Mouse (Mus musculus): ENCODE data around the gene Cym. TPM values are rescaled to one million over a fixed set of nuclear protein-coding genes. Genes with fewer than 3 reads are reported as not detected.

Cym gene
- polyA plus RNA-seq, 1 experiment from 2014 or later, result 1.2 TPM

- H3K4me3 ChIP-seq (replicated peaks; ENCODE audit: low read depth, low read length), result no peak within 1 kb of the TSS
- H3K27ac ChIP-seq, result no peak within 1 kb of the TSS
- DNase-seq (ENCODE audit: low spot score), result peak; percentile 10
- no peaks in the 10 kb centered on the region for H3K9me3 ChIP-seq (replicated peaks; ENCODE audit: low read length)
- ATAC-seq (replicated peaks; ENCODE audit: low FRiP score, low read depth), result peak; percentile 61; the same call in 1 of the 2 replicates
- H3K9ac ChIP-seq (ENCODE audit: low read depth, low read length), result no peak within 1 kb of the TSS
- WGBS, result 10% methylated on average over 1 of the region's 1 CpGs
- no peak within 1 kb of the TSS for H3K4me2 ChIP-seq (ENCODE audit: low read length)
- H3K36me3 ChIP-seq (ENCODE audit: insufficient read depth, low read length), result no peaks in the 10 kb centered on the region
- no peaks in the 10 kb centered on the region for H3K27me3 ChIP-seq (ENCODE audit: insufficient read depth, low read length)
- 0 out of 2 replicates have a peak, but pooled peaks cover 3% of the 10 kb centered on the region for H3K4me1 ChIP-seq (replicated peaks; ENCODE audit: insufficient read depth, low read length)
- no peak for TF ChIP-seq CTCF (IDR thresholded peaks at IDR 0.05; ENCODE audit: low read depth)
Measured at GRCm38 (mm10) chr3:107230527-107230926, 9.0 kb upstream of the Cym start, which contains the start of gene A630076J17Rik. Gene A630076J17Rik, plus strand, starts transcription at chr3:107230614.

DNA sequence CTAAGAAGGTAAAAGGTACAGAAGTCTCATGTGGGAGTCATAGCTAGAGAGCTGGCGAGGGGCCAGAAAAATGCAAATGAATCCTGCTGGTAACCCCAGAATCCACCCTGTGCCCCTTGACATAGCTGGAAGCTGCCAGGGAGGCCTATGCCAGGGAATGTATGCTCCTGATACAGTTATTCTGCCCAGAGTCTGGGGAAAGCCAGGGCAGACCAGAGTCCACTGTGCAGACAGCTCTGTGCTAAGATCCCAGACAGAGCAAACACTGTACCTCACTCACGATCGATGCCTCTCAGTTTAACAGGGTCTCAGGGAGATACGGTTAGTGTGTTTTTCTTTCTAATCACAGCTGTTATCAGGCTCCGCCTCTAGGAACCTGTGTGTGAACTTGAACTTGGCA is 8.3 kb upstream of the Cym start:
- Histone ChIP-seq H3K27me3 (ENCODE audit: insufficient read depth, low read length) (no peaks in the 10 kb centered on the region), H3K9me3 (replicated peaks; ENCODE audit: low read length) (no peaks in the 10 kb centered on the region), H3K4me2 (ENCODE audit: low read length) (no peak overlapping the region), H3K4me1 (replicated peaks; ENCODE audit: insufficient read depth, low read length) (0 out of 2 replicates have a peak, but pooled peaks cover 3% of the 10 kb centered on the region), H3K4me3 (replicated peaks; ENCODE audit: low read depth, low read length) (no peak overlapping the region), H3K27ac (no peak overlapping the region), H3K36me3 (ENCODE audit: insufficient read depth, low read length) (no peaks in the 10 kb centered on the region), H3K9ac (ENCODE audit: low read depth, low read length) (no peak overlapping the region)
- DNase-seq (ENCODE audit: low spot score) (no peak), ATAC-seq (replicated peaks; ENCODE audit: low FRiP score, low read depth) (no peak)
- WGBS, result 35% methylated on average over 5 of the region's 5 CpGs
- no peak for TF ChIP-seq CTCF (IDR thresholded peaks at IDR 0.05; ENCODE audit: low read depth)

GRCm38 (mm10) chr3:107229221-107229620 is 7.7 kb upstream of the Cym start:
- ATAC-seq (replicated peaks; ENCODE audit: low FRiP score, low read depth), result no peak
- H3K9me3 ChIP-seq (replicated peaks; ENCODE audit: low read length), result no peaks in the 10 kb centered on the region
- no peak overlapping the region for H3K4me3 ChIP-seq (replicated peaks; ENCODE audit: low read depth, low read length)
- no peaks in the 10 kb centered on the region for H3K36me3 ChIP-seq (ENCODE audit: insufficient read depth, low read length)
- H3K27ac ChIP-seq, result no peak overlapping the region
- no peak for DNase-seq (ENCODE audit: low spot score)
- 0 out of 2 replicates have a peak, but pooled peaks cover 3% of the 10 kb centered on the region for H3K4me1 ChIP-seq (replicated peaks; ENCODE audit: insufficient read depth, low read length)
- H3K4me2 ChIP-seq (ENCODE audit: low read length), result no peak overlapping the region
- H3K27me3 ChIP-seq (ENCODE audit: insufficient read depth, low read length), result no peaks in the 10 kb centered on the region
- WGBS, result 81% methylated on average over 5 of the region's 5 CpGs
- TF ChIP-seq CTCF (IDR thresholded peaks at IDR 0.05; ENCODE audit: low read depth), result no peak
- no peak overlapping the region for H3K9ac ChIP-seq (ENCODE audit: low read depth, low read length)

DNA sequence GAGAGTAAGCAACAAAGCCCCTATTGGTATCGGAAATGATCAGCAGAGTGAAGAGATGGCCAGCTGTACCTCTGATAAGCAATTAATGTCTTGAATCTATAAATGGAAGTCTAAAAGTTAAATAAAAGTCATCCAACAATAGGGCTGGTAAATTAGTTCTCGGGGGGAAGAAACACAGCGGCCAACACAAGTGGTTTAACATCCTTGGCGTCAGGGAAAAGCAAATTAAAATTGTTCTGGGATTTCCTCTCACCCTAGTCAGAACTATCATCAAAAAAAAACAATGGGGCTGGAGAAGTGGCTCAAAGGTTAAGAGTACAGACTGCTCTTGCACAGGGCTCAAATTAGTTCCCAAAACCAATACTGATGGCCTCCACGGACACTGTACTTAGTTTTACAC is 4.3 kb upstream of the Cym start:
- DNase-seq (ENCODE audit: low spot score) (no peak), ATAC-seq (replicated peaks; ENCODE audit: low FRiP score, low read depth) (no peak)
- Histone ChIP-seq H3K27me3 (ENCODE audit: insufficient read depth, low read length) (no peaks in the 10 kb centered on the region), H3K4me1 (replicated peaks; ENCODE audit: insufficient read depth, low read length) (no peaks in the 10 kb centered on the region), H3K9ac (ENCODE audit: low read depth, low read length) (no peak overlapping the region), H3K36me3 (ENCODE audit: insufficient read depth, low read length) (no peaks in the 10 kb centered on the region), H3K4me3 (replicated peaks; ENCODE audit: low read depth, low read length) (no peak overlapping the region), H3K27ac (no peak overlapping the region), H3K9me3 (replicated peaks; ENCODE audit: low read length) (no peaks in the 10 kb centered on the region), H3K4me2 (ENCODE audit: low read length) (no peak overlapping the region)
- TF ChIP-seq CTCF (IDR thresholded peaks at IDR 0.05; ENCODE audit: low read depth), result no peak
- 80% methylated on average over 5 of the region's 5 CpGs for WGBS

DNA sequence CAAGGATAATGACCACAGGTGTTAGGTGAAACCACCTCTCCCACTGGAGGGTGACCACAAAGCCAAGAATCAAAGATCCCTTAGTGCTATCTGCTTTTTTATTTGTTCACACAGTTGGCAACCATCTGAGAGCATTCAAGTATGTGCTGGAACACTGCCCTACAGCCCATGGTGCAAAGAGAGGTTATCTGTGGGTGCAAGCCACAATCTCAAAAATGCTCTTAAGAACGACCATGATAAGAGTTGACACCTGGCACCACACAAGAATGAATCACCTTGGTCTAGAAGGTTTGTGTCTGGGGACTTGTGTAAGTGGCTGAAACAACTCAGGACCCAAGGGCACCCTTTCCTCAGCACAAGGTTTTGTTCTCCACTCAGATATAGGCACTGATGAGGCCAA is 1.7 kb upstream of the Cym start:
- H3K27me3 ChIP-seq (ENCODE audit: insufficient read depth, low read length), result no peaks in the 10 kb centered on the region
- 59% methylated on average over 1 of the region's 1 CpGs for WGBS
- H3K4me1 ChIP-seq (replicated peaks; ENCODE audit: insufficient read depth, low read length), result no peaks in the 10 kb centered on the region
- no peaks in the 10 kb centered on the region for H3K9me3 ChIP-seq (replicated peaks; ENCODE audit: low read length)
- H3K4me3 ChIP-seq (replicated peaks; ENCODE audit: low read depth, low read length), result no peak overlapping the region
- H3K9ac ChIP-seq (ENCODE audit: low read depth, low read length), result no peak overlapping the region
- no peak overlapping the region for H3K4me2 ChIP-seq (ENCODE audit: low read length)
- no peaks in the 10 kb centered on the region for H3K36me3 ChIP-seq (ENCODE audit: insufficient read depth, low read length)
- TF ChIP-seq CTCF (IDR thresholded peaks at IDR 0.05; ENCODE audit: low read depth), result no peak
- DNase-seq (ENCODE audit: low spot score) (no peak), ATAC-seq (replicated peaks; ENCODE audit: low FRiP score, low read depth) (no peak)
- no peak overlapping the region for H3K27ac ChIP-seq

- Histone ChIP-seq H3K4me3 (replicated peaks; ENCODE audit: low read depth, low read length) (no peak overlapping the region), H3K9me3 (replicated peaks; ENCODE audit: low read length) (no peaks in the 10 kb centered on the region), H3K27me3 (ENCODE audit: insufficient read depth, low read length) (no peaks in the 10 kb centered on the region), H3K27ac (no peak overlapping the region), H3K9ac (ENCODE audit: low read depth, low read length) (no peak overlapping the region), H3K36me3 (ENCODE audit: insufficient read depth, low read length) (no peaks in the 10 kb centered on the region), H3K4me2 (ENCODE audit: low read length) (no peak overlapping the region), H3K4me1 (replicated peaks; ENCODE audit: insufficient read depth, low read length) (no peaks in the 10 kb centered on the region)
- ATAC-seq (replicated peaks; ENCODE audit: low FRiP score, low read depth) (no peak), DNase-seq (ENCODE audit: low spot score) (no peak)
- no peak for TF ChIP-seq CTCF (IDR thresholded peaks at IDR 0.05; ENCODE audit: low read depth)
- 87% methylated on average over 7 of the region's 7 CpGs for WGBS
Measured at GRCm38 (mm10) chr3:107218572-107218971, 3.0 kb downstream of the Cym start.

DNA sequence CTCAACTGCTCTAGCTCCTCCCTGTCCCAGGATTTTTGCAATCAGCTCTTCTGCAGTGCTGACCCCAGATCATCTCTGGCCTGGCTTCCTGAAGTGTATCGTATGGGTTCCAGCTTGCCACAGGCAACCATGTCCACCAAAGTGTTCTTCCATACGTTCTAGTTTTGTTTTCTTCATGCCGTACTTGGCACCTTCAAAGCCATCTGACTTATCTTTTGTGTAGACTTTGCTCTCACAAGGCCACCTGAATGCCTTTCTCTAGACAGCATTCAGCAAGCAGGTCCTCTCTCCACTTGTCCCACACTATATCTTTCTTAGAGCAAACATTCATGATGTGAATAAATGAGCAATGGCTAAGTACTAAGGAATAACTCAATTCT is 4.4 kb downstream of the Cym start:
- no peaks in the 10 kb centered on the region for H3K9me3 ChIP-seq (replicated peaks; ENCODE audit: low read length)
- DNase-seq (ENCODE audit: low spot score) (no peak), ATAC-seq (replicated peaks; ENCODE audit: low FRiP score, low read depth) (no peak)
- no peaks in the 10 kb centered on the region for H3K27me3 ChIP-seq (ENCODE audit: insufficient read depth, low read length)
- no peak for TF ChIP-seq CTCF (IDR thresholded peaks at IDR 0.05; ENCODE audit: low read depth)
- H3K4me1 ChIP-seq (replicated peaks; ENCODE audit: insufficient read depth, low read length), result no peaks in the 10 kb centered on the region
- no peaks in the 10 kb centered on the region for H3K36me3 ChIP-seq (ENCODE audit: insufficient read depth, low read length)
- 83% methylated on average over 3 of the region's 3 CpGs for WGBS
- no peak overlapping the region for H3K9ac ChIP-seq (ENCODE audit: low read depth, low read length)
- no peak overlapping the region for H3K4me3 ChIP-seq (replicated peaks; ENCODE audit: low read depth, low read length)
- H3K4me2 ChIP-seq (ENCODE audit: low read length), result no peak overlapping the region
- H3K27ac ChIP-seq, result no peak overlapping the region

Data from kidney, postnatal 0 days (tissue).